Mouse (Mus musculus) left cerebral cortex, adult 8-10 months (tissue): ENCODE data around the gene Strn3. TPM values are rescaled to one million over a fixed set of nuclear protein-coding genes. Genes with fewer than 3 reads are reported as not detected.
"Not testable (repeated sequence)": the region's sequence is repeated elsewhere in the genome, so short reads cannot be mapped to it uniquely, and the experiment has no call there.

Experiments used
- DNase-seq, 2 experiments: peaks; one replicate each; pipeline ENCODE4 v3.0.0; 2022; ENCODE audit warnings: low spot score in 2 of 2
- total RNA-seq, 4 experiments: library from RNA; stranded (reverse); gene quantifications; 2 replicates each; pipeline ENCODE4 v1.2.4; 2022

The Strn3 gene
- total RNA-seq, 4 experiments from 2014 or later: 83.8 to 90.6 (median 86.9) TPM

DNA sequence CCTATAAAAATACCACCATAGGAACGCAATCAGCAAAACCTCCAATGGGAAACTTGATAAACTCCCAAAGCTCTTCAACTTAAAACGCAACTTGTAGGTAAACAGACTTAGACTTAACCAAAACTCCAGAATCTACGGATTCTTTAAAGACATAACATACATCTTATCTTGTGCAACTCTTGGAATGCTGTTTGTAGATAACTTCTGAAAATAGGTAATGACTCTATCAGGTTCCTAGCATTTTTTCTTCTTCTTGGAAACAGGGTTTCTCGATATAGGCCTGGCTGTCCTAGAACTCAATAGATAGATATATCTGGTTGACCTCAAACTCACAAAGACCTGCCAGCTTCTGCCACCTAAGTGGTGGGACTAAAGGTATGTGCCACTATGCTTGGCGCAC lies 70.5 kb downstream of the Strn3 start:
- no peak for DNase-seq

DNA sequence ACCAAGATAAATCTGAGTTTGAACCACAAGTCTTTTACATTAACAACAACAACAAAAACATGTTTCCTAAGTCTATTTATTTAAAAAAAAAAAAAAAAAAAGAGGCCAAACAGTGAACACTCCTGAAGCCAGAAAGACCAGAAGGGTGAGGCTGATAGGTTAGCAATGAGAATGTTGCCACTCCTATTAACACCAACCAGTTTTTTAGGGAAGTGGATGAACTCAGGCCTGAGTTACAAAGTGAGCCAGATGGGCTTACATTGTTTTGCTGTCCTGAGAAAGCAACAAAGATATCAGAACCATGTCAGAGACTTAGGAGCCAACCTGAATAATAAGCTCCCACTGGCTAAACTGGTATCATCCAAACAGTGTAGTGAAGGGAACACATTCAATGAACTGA lies 71.1 kb downstream of the Strn3 start:
- no peak for DNase-seq

DNA sequence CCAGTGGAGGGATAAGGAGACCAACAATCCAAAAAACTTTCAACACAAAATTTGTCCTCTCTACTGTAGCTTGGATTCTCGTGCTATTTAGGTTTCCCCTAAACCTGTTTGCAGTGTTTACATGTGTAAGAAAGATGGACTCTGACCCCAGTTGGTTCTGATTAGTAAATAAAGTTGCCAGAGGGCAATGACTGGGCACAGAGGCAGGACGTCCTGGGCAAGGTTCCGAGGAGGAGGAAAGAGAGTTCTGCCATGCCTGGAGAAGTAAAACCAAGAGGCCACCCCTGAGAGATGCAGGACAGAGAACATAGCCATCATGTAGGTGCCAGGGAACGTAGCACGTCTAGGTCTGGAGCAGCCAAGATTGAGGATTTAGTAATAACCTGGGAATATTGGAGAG lies 79.3 kb downstream of the Strn3 start:
- no peak for DNase-seq

DNA sequence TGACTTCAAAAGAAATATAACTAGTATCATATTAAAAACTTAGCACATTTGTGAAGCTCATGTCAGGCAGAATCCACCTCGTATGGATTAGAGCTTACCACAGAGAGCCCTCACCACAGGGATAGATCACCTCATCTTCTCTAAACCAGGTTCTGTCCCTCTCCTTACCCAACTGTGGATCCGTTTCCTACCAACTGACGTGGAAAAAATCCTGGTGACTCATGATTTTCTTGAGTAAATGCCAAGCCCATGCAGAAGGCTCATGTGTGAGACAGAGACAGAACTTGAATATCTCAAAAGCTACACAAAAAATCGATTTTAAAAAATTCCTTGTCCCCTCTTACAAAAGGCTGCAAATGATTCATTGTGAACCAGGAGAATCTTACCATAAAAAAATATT lies 85.6 kb downstream of the Strn3 start:
- no peak for DNase-seq

GRCm38 (mm10) chr12:51603306-51603705 lies 88.4 kb downstream of the Strn3 start:
- DNase-seq: no peak

DNA sequence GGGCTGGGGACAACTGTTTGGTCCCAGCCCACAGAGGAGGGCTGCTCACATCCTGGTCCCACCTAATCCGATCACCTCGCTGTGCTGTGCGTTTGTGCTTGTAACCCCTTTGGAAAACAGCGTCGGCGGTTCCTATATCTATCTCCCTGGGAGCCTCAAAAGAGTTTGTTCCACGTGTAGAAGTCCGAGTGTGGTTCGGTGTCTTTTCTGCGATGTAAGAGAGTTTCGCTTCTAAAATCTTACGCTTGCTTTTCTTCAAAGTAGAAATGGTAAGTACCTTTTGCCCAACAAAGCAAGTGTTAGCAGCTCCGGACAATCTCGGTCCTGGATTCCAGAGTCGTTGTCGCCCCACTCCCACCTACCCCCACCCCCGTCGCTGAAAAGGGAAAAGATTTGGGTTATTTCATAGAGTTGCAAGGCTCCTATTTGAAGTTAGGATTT lies 97.6 kb downstream of the Strn3 start:
- no peak for DNase-seq

GRCm38 (mm10) chr12:51593229-51594029 lies 98.3 kb downstream of the Strn3 start, which contains the start of gene Coch:
Gene Coch, plus strand, starts transcription at chr12:51593341.
- no peak for DNase-seq

DNA sequence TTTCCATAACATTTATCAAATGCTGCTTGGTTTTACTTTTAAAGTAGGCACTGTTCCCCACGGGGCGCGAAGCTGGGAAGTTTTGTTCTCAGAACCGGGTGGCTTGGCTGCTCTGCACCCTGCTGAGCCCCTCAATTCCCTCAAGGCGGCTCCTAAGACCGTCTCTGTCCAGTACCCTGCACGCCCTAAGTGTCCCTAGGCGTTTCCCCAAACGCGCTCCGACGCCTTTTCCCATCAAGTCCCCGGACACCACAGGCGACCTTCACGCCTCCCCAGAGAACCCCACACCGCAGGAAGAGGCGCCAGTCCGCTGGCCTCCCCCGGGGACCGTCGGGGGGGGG lies 98.8 kb downstream of the Strn3 start:
- DNase-seq: no peak

DNA sequence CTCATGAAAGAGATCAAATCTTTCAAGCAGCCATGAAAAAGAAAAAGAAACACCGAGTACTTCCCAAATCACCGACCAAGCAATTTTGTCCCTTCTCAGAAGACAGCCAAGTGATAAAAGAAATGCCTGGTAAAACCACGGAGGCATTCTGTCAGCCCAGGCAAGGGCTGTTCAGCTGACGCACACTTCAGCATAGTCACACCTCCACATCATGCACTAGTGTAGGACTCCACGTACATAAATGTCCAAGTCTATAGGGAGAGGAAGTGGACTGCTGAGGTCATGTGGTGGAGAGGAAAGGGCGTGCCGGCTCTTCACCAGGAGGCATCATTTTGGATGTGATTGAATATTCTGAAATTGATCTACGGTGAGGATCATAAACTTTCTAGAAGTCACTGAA lies 99.8 kb downstream of the Strn3 start:
- DNase-seq: no peak

DNA sequence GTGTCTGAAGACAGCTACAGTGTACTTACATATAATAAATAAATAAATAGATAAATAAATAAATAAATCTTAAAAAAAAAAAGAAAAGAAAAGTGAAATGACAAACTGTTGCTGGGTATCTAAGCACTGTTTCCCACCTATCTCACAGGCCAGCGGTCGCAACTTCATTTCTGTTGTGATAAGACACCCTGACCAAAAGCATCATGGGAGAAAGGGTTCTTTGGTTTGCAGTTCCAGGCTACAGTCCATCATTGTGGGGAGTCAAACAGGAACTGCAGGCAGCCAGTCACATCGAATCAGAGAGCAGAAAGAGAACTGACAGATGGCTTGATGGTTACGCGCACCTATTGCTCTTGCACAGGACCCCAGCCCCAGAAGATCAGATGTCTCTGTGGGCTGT lies 102.4 kb downstream of the Strn3 start:
- DNase-seq: no peak

- DNase-seq: not testable (repeated sequence)
Observed at GRCm38 (mm10) chr12:51577816-51578215, 113.9 kb downstream of the Strn3 start.

- DNase-seq: no peak
Observed at GRCm38 (mm10) chr12:51572651-51573050, 119.0 kb downstream of the Strn3 start.

- no peak for DNase-seq
Observed at GRCm38 (mm10) chr12:51569944-51570343, 121.8 kb downstream of the Strn3 start.

- DNase-seq: no peak
Observed at GRCm38 (mm10) chr12:51569472-51569871, 122.2 kb downstream of the Strn3 start.

- no peak for DNase-seq
Observed at GRCm38 (mm10) chr12:51567225-51567624, 124.5 kb downstream of the Strn3 start.

DNA sequence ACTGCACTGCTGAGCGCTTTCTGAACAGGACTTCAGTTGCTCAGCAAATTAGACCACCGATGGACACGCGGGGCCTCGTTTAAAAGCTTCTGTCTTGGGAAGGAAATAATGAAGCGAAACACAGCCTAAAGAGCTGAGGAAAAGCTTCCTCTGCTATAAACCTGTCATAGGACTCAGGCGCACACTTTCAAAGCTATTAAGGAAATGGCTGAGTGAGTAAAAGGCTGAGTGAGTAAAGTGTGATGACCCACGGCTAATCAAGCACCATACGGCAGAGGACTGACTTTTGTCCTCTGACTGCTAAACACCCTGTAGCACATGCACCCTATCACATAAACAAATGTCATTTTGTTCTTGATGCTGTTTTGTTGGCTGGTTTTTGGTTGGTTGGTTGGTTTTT lies 130.3 kb downstream of the Strn3 start:
- no peak for DNase-seq

Other genes with a start within 250 kb of the Strn3 start
- gene Coch, start 98.6 kb downstream of the Strn3 start, total RNA-seq: 10 to 100 TPM; 27.4 to 31.2 (median 29.1) TPM
- 10 to 100 TPM; 58.0 to 65.7 (median 61.2) TPM for gene Ap4s1, start 864 bp downstream of the Strn3 start, total RNA-seq
- 10 to 100 TPM; 77.1 to 85.4 (median 79.4) TPM for gene Hectd1, start 137.6 kb upstream of the Strn3 start, total RNA-seq